Mouse (Mus musculus): ENCODE data around the gene Haus5. TPM values are rescaled to one million over a fixed set of nuclear protein-coding genes. Genes with fewer than 3 reads are reported as not detected.

The Haus5 gene
- polyA plus RNA-seq, 1 experiment from 2014 or later = 38.3 TPM

GRCm38 (mm10) chr7:30607706-30608309 is 57.0 kb downstream of the Haus5 start:
- no peaks in the 10 kb centered on the region for H3K36me3 ChIP-seq (ENCODE audit: control insufficient read depth, insufficient read depth)
- H3K4me2 ChIP-seq (replicated peaks; ENCODE audit: low read depth) = no peak overlapping the region
- H3K27me3 ChIP-seq (replicated peaks; ENCODE audit: control insufficient read depth, insufficient read depth, low read length) = no peaks in the 10 kb centered on the region
- 27% methylated on average over 8 of the region's 8 CpGs for WGBS
- 0 out of 2 replicates have a peak, but pooled peaks have one; percentile 38 for ATAC-seq
- H3K27ac ChIP-seq (ENCODE audit: low read depth, low read length) = no peak overlapping the region
- H3K9ac ChIP-seq (ENCODE audit: low read depth, low read length) = no peak overlapping the region
- H3K9me3 ChIP-seq (ENCODE audit: control insufficient read depth) = no peaks in the 10 kb centered on the region
- H3K4me3 ChIP-seq (ENCODE audit: low read depth, low read length) = no peak overlapping the region
- peak; percentile 84 for TF ChIP-seq CTCF (IDR thresholded peaks at IDR 0.05; ENCODE audit: low read depth)
- no peaks in the 10 kb centered on the region for H3K4me1 ChIP-seq (replicated peaks; ENCODE audit: control insufficient read depth, insufficient read depth, low read length)

- Histone ChIP-seq H3K9me3 (ENCODE audit: control insufficient read depth) (no peaks in the 10 kb centered on the region), H3K4me1 (replicated peaks; ENCODE audit: control insufficient read depth, insufficient read depth, low read length) (no peaks in the 10 kb centered on the region), H3K36me3 (ENCODE audit: control insufficient read depth, insufficient read depth) (no peaks in the 10 kb centered on the region), H3K9ac (ENCODE audit: low read depth, low read length) (no peak overlapping the region), H3K27ac (ENCODE audit: low read depth, low read length) (no peak overlapping the region), H3K27me3 (replicated peaks; ENCODE audit: control insufficient read depth, insufficient read depth, low read length) (no peaks in the 10 kb centered on the region), H3K4me2 (replicated peaks; ENCODE audit: low read depth) (no peak overlapping the region), H3K4me3 (ENCODE audit: low read depth, low read length) (no peak overlapping the region)
- WGBS = 80% methylated on average over 8 of the region's 8 CpGs
- no peak for ATAC-seq
- TF ChIP-seq CTCF (IDR thresholded peaks at IDR 0.05; ENCODE audit: low read depth) = no peak
These were observed 59.9 kb downstream of the Haus5 start for GRCm38 (mm10) chr7:30604944-30605343.

GRCm38 (mm10) chr7:30604424-30604823 is 60.4 kb downstream of the Haus5 start:
- TF ChIP-seq CTCF (IDR thresholded peaks at IDR 0.05; ENCODE audit: low read depth) = no peak
- H3K36me3 ChIP-seq (ENCODE audit: control insufficient read depth, insufficient read depth) = no peaks in the 10 kb centered on the region

More at GRCm38 (mm10) chr7:30604424-30604823, 60.4 kb downstream of the Haus5 start:
- ATAC-seq = no peak
- WGBS = 58% methylated on average over 8 of the region's 8 CpGs
- Histone ChIP-seq H3K4me1 (replicated peaks; ENCODE audit: control insufficient read depth, insufficient read depth, low read length) (no peaks in the 10 kb centered on the region), H3K9ac (ENCODE audit: low read depth, low read length) (no peak overlapping the region), H3K27ac (ENCODE audit: low read depth, low read length) (no peak overlapping the region), H3K9me3 (ENCODE audit: control insufficient read depth) (no peaks in the 10 kb centered on the region), H3K4me3 (ENCODE audit: low read depth, low read length) (no peak overlapping the region), H3K4me2 (replicated peaks; ENCODE audit: low read depth) (no peak overlapping the region), H3K27me3 (replicated peaks; ENCODE audit: control insufficient read depth, insufficient read depth, low read length) (no peaks in the 10 kb centered on the region)

Other genes starting within 250 kb of the Haus5 start
- gene Hcst, start 245.1 kb downstream of the Haus5 start, polyA plus RNA-seq (2015; fragmentation: Nextera tagmentation; extraction: Ambion mirVana) = 4.0 and 5.9 TPM in 2 replicates
- 1.2 and 1.3 TPM in 2 replicates for gene Nfkbid, start 243.3 kb downstream of the Haus5 start, polyA plus RNA-seq (2015; fragmentation: Nextera tagmentation; extraction: Ambion mirVana)
- 28.2 and 30.1 TPM in 2 replicates for gene Aplp1, start 219.5 kb downstream of the Haus5 start, polyA plus RNA-seq (2015; fragmentation: Nextera tagmentation; extraction: Ambion mirVana)
- gene Kirrel2, start 207.3 kb downstream of the Haus5 start, polyA plus RNA-seq (2015; fragmentation: Nextera tagmentation; extraction: Ambion mirVana) = 0.08 and 0.09 TPM in 2 replicates
- 0.10 TPM in 1 of 2 replicates, not detected in the other for gene Nphs1, start 206.7 kb downstream of the Haus5 start, polyA plus RNA-seq (2015; fragmentation: Nextera tagmentation; extraction: Ambion mirVana)
- gene Prodh2, start 171.4 kb downstream of the Haus5 start, polyA plus RNA-seq (2015; fragmentation: Nextera tagmentation; extraction: Ambion mirVana) = 3.9 and 5.4 TPM in 2 replicates
- 2.6 and 2.8 TPM in 2 replicates for gene Arhgap33, start 129.9 kb downstream of the Haus5 start, polyA plus RNA-seq (2015; fragmentation: Nextera tagmentation; extraction: Ambion mirVana)
- 50.6 and 55.7 TPM in 2 replicates for gene Hspb6, start 112.8 kb downstream of the Haus5 start, polyA plus RNA-seq (2015; fragmentation: Nextera tagmentation; extraction: Ambion mirVana)
- 1.9 and 2.0 TPM in 2 replicates for gene Proser3, start 112.7 kb downstream of the Haus5 start, polyA plus RNA-seq (2015; fragmentation: Nextera tagmentation; extraction: Ambion mirVana)
- 31.4 and 33.9 TPM in 2 replicates for gene Lin37, start 105.2 kb downstream of the Haus5 start, polyA plus RNA-seq (2015; fragmentation: Nextera tagmentation; extraction: Ambion mirVana)
- gene U2af1l4, start 101.7 kb downstream of the Haus5 start, polyA plus RNA-seq (2015; fragmentation: Nextera tagmentation; extraction: Ambion mirVana) = 65.9 and 68.6 TPM in 2 replicates
- 0.83 and 1.2 TPM in 2 replicates for gene Gm49396, start 101.7 kb downstream of the Haus5 start, polyA plus RNA-seq (2015; fragmentation: Nextera tagmentation; extraction: Ambion mirVana)
- gene Psenen, start 101.4 kb downstream of the Haus5 start, polyA plus RNA-seq (2015; fragmentation: Nextera tagmentation; extraction: Ambion mirVana) = 247 and 259 TPM in 2 replicates
- gene Igflr1, start 99.6 kb downstream of the Haus5 start, polyA plus RNA-seq (2015; fragmentation: Nextera tagmentation; extraction: Ambion mirVana) = 0.73 and 1.2 TPM in 2 replicates
- gene Kmt2b, start 76.3 kb downstream of the Haus5 start, polyA plus RNA-seq (2015; fragmentation: Nextera tagmentation; extraction: Ambion mirVana) = 5.6 and 5.8 TPM in 2 replicates
- 1.2 TPM in 2 replicates for gene Zbtb32, start 66.1 kb downstream of the Haus5 start, polyA plus RNA-seq (2015; fragmentation: Nextera tagmentation; extraction: Ambion mirVana)
- gene Upk1a, start 52.1 kb downstream of the Haus5 start, polyA plus RNA-seq (2015; fragmentation: Nextera tagmentation; extraction: Ambion mirVana) = 1.0 and 1.6 TPM in 2 replicates
- 1,664 and 1,738 TPM in 2 replicates for gene Cox6b1, start 38.8 kb downstream of the Haus5 start, polyA plus RNA-seq (2015; fragmentation: Nextera tagmentation; extraction: Ambion mirVana)
- gene Etv2, start 29.1 kb downstream of the Haus5 start, polyA plus RNA-seq (2015; fragmentation: Nextera tagmentation; extraction: Ambion mirVana) = not detected in 2 replicates
- 87.8 and 88.9 TPM in 2 replicates for gene Rbm42, start 14.7 kb downstream of the Haus5 start, polyA plus RNA-seq (2015; fragmentation: Nextera tagmentation; extraction: Ambion mirVana)
- not detected in 2 replicates for gene Pmis2, start 6.6 kb upstream of the Haus5 start, polyA plus RNA-seq (2015; fragmentation: Nextera tagmentation; extraction: Ambion mirVana)
- 4.6 and 6.0 TPM in 2 replicates for gene 2200002J24Rik, start 33.9 kb upstream of the Haus5 start, polyA plus RNA-seq (2015; fragmentation: Nextera tagmentation; extraction: Ambion mirVana)
- gene Atp4a, start 47.2 kb upstream of the Haus5 start, polyA plus RNA-seq (2015; fragmentation: Nextera tagmentation; extraction: Ambion mirVana) = 0.35 and 0.80 TPM in 2 replicates
- 158 and 161 TPM in 2 replicates for gene Tmem147, start 64.5 kb upstream of the Haus5 start, polyA plus RNA-seq (2015; fragmentation: Nextera tagmentation; extraction: Ambion mirVana)
- not detected in 2 replicates for gene Gapdhs, start 78.7 kb upstream of the Haus5 start, polyA plus RNA-seq (2015; fragmentation: Nextera tagmentation; extraction: Ambion mirVana)
- gene Sbsn, start 86.5 kb upstream of the Haus5 start, polyA plus RNA-seq (2015; fragmentation: Nextera tagmentation; extraction: Ambion mirVana) = 2.7 and 2.9 TPM in 2 replicates
- gene Dmkn, start 98.8 kb upstream of the Haus5 start, polyA plus RNA-seq (2015; fragmentation: Nextera tagmentation; extraction: Ambion mirVana) = 27.8 and 28.2 TPM in 2 replicates
- gene Krtdap, start 122.9 kb upstream of the Haus5 start, polyA plus RNA-seq (2015; fragmentation: Nextera tagmentation; extraction: Ambion mirVana) = 4.1 and 4.8 TPM in 2 replicates
- gene Ffar2, start 158.8 kb upstream of the Haus5 start, polyA plus RNA-seq (2015; fragmentation: Nextera tagmentation; extraction: Ambion mirVana) = 12.5 and 12.6 TPM in 2 replicates
- gene Ffar3, start 191.2 kb upstream of the Haus5 start, polyA plus RNA-seq (2015; fragmentation: Nextera tagmentation; extraction: Ambion mirVana) = 0.21 and 0.47 TPM in 2 replicates
- gene Ffar1, start 196.6 kb upstream of the Haus5 start, polyA plus RNA-seq (2015; fragmentation: Nextera tagmentation; extraction: Ambion mirVana) = 0.13 and 0.21 TPM in 2 replicates
- 0.27 and 0.51 TPM in 2 replicates for gene Cd22, start 215.3 kb upstream of the Haus5 start, polyA plus RNA-seq (2015; fragmentation: Nextera tagmentation; extraction: Ambion mirVana)
- gene Mag, start 249.9 kb upstream of the Haus5 start, polyA plus RNA-seq (2015; fragmentation: Nextera tagmentation; extraction: Ambion mirVana) = 0.18 and 0.31 TPM in 2 replicates

Data from intestine, postnatal 0 days (tissue).